Mouse (Mus musculus): ENCODE measurements around the gene Tmem176b. TPM values are rescaled to one million over a fixed set of nuclear protein-coding genes. Genes with fewer than 3 reads are reported as not detected.
A peak's percentile ranks its signal among the peaks of the same experiment; 100 is the strongest.
"Not testable (repeated sequence)": the region's sequence is repeated elsewhere in the genome, so short reads cannot be mapped to it uniquely, and the experiment has no call there.

The Tmem176b gene
- 10 to 100 TPM; 48.3 to 96.9 (median 67.8) TPM for total RNA-seq (2022)

DNA sequence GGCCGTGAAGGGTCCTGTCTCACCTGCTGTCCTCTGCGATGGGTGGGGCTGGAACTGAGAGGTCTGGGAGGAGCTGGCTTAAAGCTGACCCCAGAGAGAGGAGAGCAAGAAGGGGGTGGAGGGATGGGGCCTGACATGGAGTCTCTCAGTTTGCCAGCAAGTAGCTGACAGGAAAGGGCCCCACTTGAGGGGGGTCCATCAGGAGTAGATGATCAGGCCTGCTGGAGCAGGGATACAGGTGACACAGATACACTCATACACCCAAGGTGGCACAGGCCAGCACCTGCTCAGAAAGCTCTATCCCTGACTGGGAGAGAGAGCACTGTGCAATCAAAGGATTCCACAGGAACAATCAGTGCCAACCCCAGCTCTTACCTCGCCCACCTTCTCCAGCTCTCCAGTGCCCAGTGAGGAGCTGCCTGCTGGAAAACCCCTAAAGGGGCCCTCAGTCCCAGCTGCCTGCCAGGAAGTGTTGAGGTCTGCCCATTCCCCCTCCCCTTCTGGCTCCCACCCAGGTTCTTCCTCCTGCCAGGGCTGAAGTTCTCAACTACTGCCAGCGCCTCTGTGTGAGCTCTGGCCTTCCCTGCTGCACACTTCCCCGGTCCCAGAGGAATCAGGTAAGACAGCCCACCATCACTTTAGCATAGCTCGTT, at the start of gene Tmem176b:
Gene Tmem176b, minus strand, starts transcription at position 524 of the 653 bp plus-strand sequence.
- DNase-seq (ENCODE audit: low spot score in 2 of 2) = peak; percentile 32 to 77

GRCm38 (mm10) chr6:48876510-48877135, 35.3 kb upstream of the Tmem176b start:
- DNase-seq (ENCODE audit: low spot score in 2 of 2) = peak in 1 of 2 experiments; percentile 33

GRCm38 (mm10) chr6:48875515-48875914, 34.2 kb upstream of the Tmem176b start:
- no peak for DNase-seq (ENCODE audit: low spot score in 2 of 2)

- DNase-seq (ENCODE audit: low spot score in 2 of 2) = no peak
Observed at GRCm38 (mm10) chr6:48874576-48874975, 33.3 kb upstream of the Tmem176b start.

DNA sequence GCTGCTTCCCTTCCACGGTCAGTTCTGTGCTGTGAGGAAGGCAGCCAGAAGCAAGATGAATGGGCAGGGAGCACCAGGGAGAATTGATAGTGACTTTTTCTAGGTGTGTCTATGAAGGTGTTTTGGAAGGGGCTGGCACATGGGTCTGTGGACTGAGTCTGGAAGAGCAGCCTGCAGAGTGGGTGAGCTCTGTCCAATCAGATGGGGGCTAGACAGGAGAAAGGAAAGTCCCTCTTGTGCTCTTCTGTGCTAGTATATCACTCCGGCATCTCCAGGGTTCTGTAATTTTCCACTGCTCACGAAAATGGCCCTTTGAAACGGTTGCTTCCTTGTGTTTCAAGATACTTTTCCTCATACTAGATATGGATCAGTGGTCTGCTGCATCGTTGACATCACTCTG, 31.3 kb upstream of the Tmem176b start, which contains the start of gene Aoc1:
Gene Aoc1, plus strand, starts transcription at position 301 of the 400 bp plus-strand sequence.
- no peak for DNase-seq (ENCODE audit: low spot score in 2 of 2)

- DNase-seq (ENCODE audit: low spot score in 2 of 2) = no peak
Observed at GRCm38 (mm10) chr6:48869774-48870173, 28.5 kb upstream of the Tmem176b start.

GRCm38 (mm10) chr6:48867158-48867557, 25.9 kb upstream of the Tmem176b start:
- no peak for DNase-seq (ENCODE audit: low spot score in 2 of 2)

DNA sequence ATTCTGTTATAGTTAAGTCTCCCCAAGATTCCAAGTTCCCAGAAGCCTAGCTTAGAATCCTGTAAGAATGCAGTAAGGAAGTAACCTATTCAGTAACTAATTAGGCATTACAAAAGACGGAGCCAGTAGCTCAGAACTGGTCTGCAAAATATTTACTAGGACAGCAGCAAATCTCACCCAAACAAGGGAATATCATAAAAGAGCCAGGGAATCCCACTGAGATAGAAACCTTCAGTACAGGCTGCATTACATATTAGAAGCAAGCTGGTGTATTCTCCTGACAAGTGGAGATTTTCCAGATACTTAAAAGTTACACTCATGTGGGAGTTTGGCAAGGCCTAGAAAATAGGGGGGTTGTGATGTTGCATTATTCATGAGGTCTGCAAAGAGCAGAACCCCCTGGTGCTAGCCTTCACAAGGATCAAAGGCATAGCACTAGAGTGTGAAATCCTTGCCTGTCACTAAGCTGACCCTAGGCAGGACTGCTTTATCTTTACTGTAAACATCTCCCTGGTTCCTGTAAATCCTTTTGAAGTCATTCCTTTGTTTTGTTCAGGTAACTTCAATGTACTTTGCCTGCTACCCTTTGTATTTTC, 25.2 kb upstream of the Tmem176b start:
- not testable (repeated sequence) for DNase-seq (ENCODE audit: low spot score in 2 of 2)

DNA sequence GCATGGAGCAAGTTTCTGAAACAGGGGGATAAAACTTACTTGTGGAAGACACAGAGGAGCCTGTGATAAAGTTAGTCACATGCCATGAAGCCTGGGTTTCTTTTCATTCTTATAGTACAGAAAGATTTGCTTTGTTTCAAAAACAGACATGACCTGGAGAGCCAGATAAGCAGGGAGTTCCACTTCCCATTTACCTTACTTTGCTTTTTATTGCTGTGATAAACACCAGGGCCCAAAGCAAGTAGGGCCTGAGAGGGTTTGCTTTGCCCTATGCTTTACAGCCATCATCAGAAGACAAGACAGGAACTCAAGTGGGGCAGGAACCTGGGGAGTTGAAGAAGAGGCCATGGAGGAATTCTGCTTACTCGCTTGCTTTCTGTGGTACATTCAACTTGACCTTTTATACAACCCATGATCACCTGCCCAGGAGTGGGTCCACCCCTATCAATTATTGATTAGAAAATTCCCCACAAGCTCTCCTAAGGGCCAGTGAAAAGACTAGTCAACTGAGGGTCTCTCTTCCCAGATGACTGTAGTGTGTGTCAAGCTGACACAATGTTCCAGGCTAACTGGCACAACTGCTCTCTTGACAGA, 24.0 kb upstream of the Tmem176b start:
- no peak for DNase-seq (ENCODE audit: low spot score in 2 of 2)

DNA sequence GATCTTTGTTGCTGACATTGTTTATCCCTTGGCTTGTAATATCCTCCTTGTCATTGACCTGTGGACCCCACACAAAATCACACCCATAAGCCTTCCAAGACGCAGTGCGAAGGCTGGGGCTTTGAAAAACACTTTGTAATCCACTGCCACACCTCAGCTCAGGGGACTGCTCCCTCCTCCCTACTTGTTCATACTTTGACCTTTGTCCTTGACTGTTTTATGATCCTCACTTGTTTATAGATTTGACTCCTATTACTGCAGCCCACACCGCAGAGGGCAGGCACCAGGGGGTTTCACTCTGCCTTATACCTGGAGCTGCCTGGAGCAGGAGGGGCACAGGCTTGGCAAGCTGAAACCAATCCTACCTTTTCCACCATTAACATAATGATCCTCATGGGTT, 23.4 kb upstream of the Tmem176b start:
- DNase-seq (ENCODE audit: low spot score in 2 of 2) = no peak

DNA sequence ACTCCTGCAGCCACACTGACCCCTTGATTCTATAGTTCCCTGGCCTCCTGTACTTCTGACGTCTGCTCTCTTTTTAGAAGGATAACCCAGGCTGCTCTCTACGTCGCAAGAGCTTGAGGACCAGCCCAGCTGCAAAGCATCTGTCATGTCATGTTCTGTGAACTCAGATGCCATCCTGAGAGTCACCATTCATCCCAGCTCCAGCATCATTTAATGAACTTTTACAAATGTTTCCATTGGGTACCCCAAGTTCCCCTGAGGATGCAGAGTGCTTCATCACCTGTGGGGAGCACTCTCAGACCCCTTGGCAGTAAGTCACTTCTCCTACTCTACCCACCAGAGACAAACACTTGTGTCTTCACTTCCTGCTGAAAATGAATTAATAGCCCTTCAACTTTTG, 22.9 kb upstream of the Tmem176b start:
- DNase-seq (ENCODE audit: low spot score in 2 of 2) = no peak

DNA sequence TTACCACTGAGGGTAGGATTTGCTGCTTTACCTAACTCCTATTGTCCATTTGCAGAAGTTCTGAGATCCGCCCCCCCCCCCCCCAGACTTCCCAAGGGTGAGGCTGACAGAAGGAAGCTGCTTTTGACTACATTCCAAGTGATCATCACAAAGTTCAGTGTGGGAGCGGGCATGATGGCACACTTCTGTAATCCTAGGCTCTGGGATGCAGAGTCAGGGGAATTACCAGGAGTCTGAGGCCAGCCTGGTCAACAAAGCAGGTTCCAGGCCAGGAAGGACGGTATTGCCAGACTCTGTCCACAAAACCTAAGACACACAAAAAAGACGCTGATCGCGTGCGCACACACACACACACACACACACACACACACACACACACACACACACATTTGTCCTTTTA, 22.2 kb upstream of the Tmem176b start:
- DNase-seq (ENCODE audit: low spot score in 2 of 2) = no peak

GRCm38 (mm10) chr6:48862816-48863215, 21.5 kb upstream of the Tmem176b start:
- no peak for DNase-seq (ENCODE audit: low spot score in 2 of 2)

DNA sequence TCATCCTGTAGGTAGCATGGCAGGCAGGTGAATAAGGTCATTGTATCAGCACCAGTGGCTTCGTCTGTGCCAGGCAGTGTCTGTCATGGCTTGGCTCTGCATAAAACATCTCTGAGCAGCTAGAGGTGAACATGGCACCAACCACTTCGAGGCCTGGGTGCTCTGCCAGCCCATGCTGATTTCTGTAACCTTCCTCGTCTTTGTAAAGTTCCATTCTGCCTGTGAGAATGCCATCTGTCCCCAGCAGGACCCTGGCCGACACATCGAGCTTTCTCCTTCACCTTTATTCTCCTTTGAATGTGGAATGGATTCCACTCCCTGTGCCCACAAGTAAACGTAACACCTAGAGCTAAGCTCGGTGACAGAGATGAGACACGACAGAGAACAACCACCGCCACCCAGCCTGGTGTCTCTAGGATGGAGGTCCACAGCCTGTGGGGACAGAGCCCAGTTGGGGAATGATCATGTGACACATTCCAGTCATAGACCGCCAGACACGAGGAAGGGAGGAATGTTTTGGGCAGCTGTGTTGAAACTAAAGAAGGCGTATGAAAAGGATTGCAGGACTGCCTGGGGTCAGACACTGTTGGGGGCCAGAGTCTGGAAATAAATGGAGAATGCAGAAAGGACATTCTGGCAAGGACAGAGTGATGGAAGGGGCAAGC, 20.5 kb upstream of the Tmem176b start:
- no peak for DNase-seq (ENCODE audit: low spot score in 2 of 2)

- no peak for DNase-seq (ENCODE audit: low spot score in 2 of 2)
Observed at GRCm38 (mm10) chr6:48860851-48861250, 19.6 kb upstream of the Tmem176b start.

GRCm38 (mm10) chr6:48860130-48860815, 19.0 kb upstream of the Tmem176b start:
- DNase-seq (ENCODE audit: low spot score in 2 of 2) = no peak

- no peak for DNase-seq (ENCODE audit: low spot score in 2 of 2)
Observed at GRCm38 (mm10) chr6:48857613-48858302, 16.5 kb upstream of the Tmem176b start.

GRCm38 (mm10) chr6:48854155-48854554, 12.9 kb upstream of the Tmem176b start:
- DNase-seq (ENCODE audit: low spot score in 2 of 2) = no peak

DNA sequence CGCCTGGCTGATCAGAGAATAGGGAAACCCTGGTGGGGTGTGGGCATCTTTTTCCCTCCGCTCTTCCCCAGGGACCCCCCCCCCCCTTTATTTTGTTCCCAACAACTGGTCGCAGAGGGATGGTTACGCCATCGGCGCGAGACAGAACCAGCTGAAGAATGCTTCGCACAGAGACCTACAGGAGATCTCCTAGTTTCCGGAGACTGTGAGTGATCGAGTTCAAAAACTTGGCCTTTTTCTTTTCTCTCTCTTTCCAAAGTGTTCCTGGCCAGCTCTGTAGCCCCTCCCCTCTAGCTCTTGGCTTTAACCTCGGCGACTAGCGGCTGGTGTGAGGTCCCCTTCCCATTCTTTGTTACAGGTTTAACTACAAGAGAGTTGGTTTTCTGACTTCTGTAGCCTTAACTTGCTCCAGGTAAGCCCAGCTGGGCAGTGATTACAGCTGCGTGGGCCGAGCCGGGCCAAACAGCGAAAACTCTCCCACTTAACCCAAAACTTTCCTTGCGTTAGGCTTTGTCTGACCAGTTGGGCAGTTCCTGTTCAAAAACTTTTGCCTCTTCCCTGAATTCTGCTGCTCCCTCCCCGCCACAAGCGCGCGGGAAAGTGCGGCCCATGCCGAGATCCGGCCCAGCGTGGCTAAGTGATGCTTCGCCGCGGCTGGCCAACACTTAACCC, 10.7 kb upstream of the Tmem176b start:
- DNase-seq (ENCODE audit: low spot score in 2 of 2) = no peak

- no peak for DNase-seq (ENCODE audit: low spot score in 2 of 2)
Observed at GRCm38 (mm10) chr6:48845086-48845485, 3.8 kb upstream of the Tmem176b start.
